Mouse (Mus musculus): ENCODE results near the gene Pde3a.

DNA sequence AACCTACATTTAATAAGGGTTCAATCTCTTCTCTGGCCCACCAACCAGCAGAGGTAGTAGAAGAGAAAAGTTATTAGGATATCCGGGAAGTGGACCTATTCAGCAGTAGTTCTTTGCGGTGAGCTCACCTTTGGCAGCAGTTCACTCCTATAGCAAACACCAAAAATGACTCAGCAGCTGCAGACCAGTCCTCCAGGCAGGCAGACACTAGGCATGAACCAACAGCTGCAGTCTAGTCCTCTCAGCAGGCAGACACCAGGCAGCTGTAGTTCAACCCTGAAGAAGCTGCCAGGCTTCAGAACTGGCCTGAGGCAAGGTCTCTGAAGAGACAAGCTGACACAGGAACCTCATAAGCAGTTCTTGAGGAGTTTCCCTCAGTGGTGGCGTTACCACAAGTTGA lies 207.5 kb downstream of the Pde3a start:
- TF ChIP-seq POLR2A (IDR thresholded peaks at IDR 0.05; ENCODE audit: borderline replicate concordance, extremely low read depth, insufficient read depth, insufficient read length, poor library complexity, severe bottlenecking) (no peak), CTCF (IDR thresholded peaks at IDR 0.05; ENCODE audit: borderline replicate concordance, extremely low read depth, insufficient read depth, insufficient read length) (no peak)
